Comparison of ENCODE assay signal across 26 mouse cellular contexts in genomic region chr4:131408644-131409043, GRCm38 (mm10).
DNase-seq lines count a peak whose midpoint lies in the region; ATAC-seq and TF ChIP-seq lines count a peak whose summit lies in the region.
"Had no signal": no experiment of that assay in that cellular context is flagged by ENCODE, and none has a peak within 500 bp of the region (broad histone marks: within the 10 kb centered on the region; RNA-seq: fewer than 3 reads in every experiment).

No protein-coding gene starts in this region.

- intact Hi-C loops in left cerebral cortex, postnatal 4 days (cut with DNase I) = no loop called here

- WGBS in kidney, embryonic 15.5 days = 45% methylated on average over 1 of the region's 1 CpGs
- WGBS in midbrain, postnatal 0 days = 93% methylated on average over 1 of the region's 1 CpGs

- H3K27me3 ChIP-seq in kidney, embryonic 15.5 days = no peaks in the 10 kb centered on the region; the same call in 1 of the 2 replicates
- H3K27me3 ChIP-seq in midbrain, postnatal 0 days (ENCODE audit: insufficient read depth, low read length) = no peaks in the 10 kb centered on the region
- H3K27me3 ChIP-seq: forebrain, embryonic 15.5 days; hindbrain, embryonic 15.5 days; Patski had no signal

- no peak overlapping the region for H3K9ac ChIP-seq in kidney, embryonic 15.5 days
- H3K9ac ChIP-seq in midbrain, postnatal 0 days (replicated peaks; ENCODE audit: low read length, poor library complexity, severe bottlenecking) = no peak overlapping the region
- H3K9ac ChIP-seq: embryonic facial prominence, embryonic 13.5 days; forebrain, embryonic 12.5 days; forebrain, embryonic 15.5 days; hindbrain, embryonic 12.5 days; hindbrain, embryonic 15.5 days had no signal

- peak overlapping the region; percentile 80 for H3K27ac ChIP-seq in kidney, embryonic 15.5 days
- H3K27ac ChIP-seq in midbrain, postnatal 0 days (ENCODE audit: low read depth, low read length) = no peak overlapping the region
- H3K27ac ChIP-seq: embryonic facial prominence, embryonic 10.5 days; embryonic facial prominence, embryonic 13.5 days; forebrain, embryonic 12.5 days; forebrain, embryonic 15.5 days; hindbrain, embryonic 12.5 days; hindbrain, embryonic 15.5 days had no signal

- TF ChIP-seq CTCF in midbrain, postnatal 0 days (IDR thresholded peaks at IDR 0.05) = no peak

- H3K4me2 ChIP-seq in kidney, embryonic 15.5 days = no peak overlapping the region
- H3K4me2 ChIP-seq in midbrain, postnatal 0 days (ENCODE audit: low read depth, low read length, poor library complexity, severe bottlenecking) = no peak overlapping the region
- H3K4me2 ChIP-seq: embryonic facial prominence, embryonic 13.5 days; forebrain, embryonic 12.5 days; forebrain, embryonic 15.5 days; heart, embryonic 11.5 days; hindbrain, embryonic 12.5 days; hindbrain, embryonic 15.5 days had no signal

- ATAC-seq in kidney, embryonic 15.5 days (replicated peaks; ENCODE audit: low FRiP score) = peak; percentile 73
- no peak for ATAC-seq in midbrain, postnatal 0 days (ENCODE audit: low FRiP score)
- ATAC-seq: forebrain, embryonic 15.5 days; Patski had no signal

- no peaks in the 10 kb centered on the region for H3K36me3 ChIP-seq in kidney, embryonic 15.5 days
- H3K36me3 ChIP-seq in midbrain, postnatal 0 days (ENCODE audit: insufficient read depth, low read length) = no peaks in the 10 kb centered on the region
- H3K36me3 ChIP-seq: embryonic facial prominence, embryonic 10.5 days; embryonic facial prominence, embryonic 13.5 days; forebrain, embryonic 12.5 days; forebrain, embryonic 15.5 days; G1E; hindbrain, embryonic 12.5 days; hindbrain, embryonic 15.5 days had no signal

- H3K9me3 ChIP-seq in kidney, embryonic 15.5 days (replicated peaks) = no peaks in the 10 kb centered on the region
- H3K9me3 ChIP-seq in midbrain, postnatal 0 days (ENCODE audit: low read length) = no peaks in the 10 kb centered on the region
- H3K9me3 ChIP-seq: embryonic facial prominence, embryonic 10.5 days; embryonic facial prominence, embryonic 13.5 days; forebrain, embryonic 12.5 days; forebrain, embryonic 15.5 days; G1E; hindbrain, embryonic 12.5 days; hindbrain, embryonic 15.5 days had no signal

- H3K4me3 ChIP-seq in kidney, embryonic 15.5 days (replicated peaks) = no peak overlapping the region
- no peak overlapping the region for H3K4me3 ChIP-seq in midbrain, postnatal 0 days (ENCODE audit: low read depth, low read length)
- H3K4me3 ChIP-seq: embryonic facial prominence, embryonic 10.5 days; embryonic facial prominence, embryonic 13.5 days; erythroblast, embryonic 14.5 days; forebrain, embryonic 12.5 days; forebrain, embryonic 15.5 days; hindbrain, embryonic 12.5 days; hindbrain, embryonic 15.5 days had no signal

- peaks cover 34% of the 10 kb centered on the region for H3K4me1 ChIP-seq in kidney, embryonic 15.5 days
- no peaks in the 10 kb centered on the region for H3K4me1 ChIP-seq in midbrain, postnatal 0 days (ENCODE audit: insufficient read depth, low read length)

- DNase-seq in kidney, adult 18-20 months = peak; percentile 18
- no peak for DNase-seq in kidney, postnatal 10 days
- DNase-seq in kidney, adult 8-10 months = peak; percentile 17 to 18
- peak; percentile 10 for DNase-seq in kidney, postnatal 14 days
- DNase-seq in midbrain, postnatal 0 days (ENCODE audit: low spot score) = no peak
- no peak for DNase-seq in left cerebral cortex, postnatal 4 days
- no peak for DNase-seq in spleen, postnatal 10 days (ENCODE audit: low spot score in 2 of 2)
- DNase-seq: adrenal gland, postnatal 10 days; adrenal gland, postnatal 36 days; B cell, adult 2 months; cerebellum, adult 18-20 months; cerebellum, postnatal 10 days; cerebellum, postnatal 36 days; embryo, embryonic 11 days; heart, adult 11 months had no signal

Comparison
In these comparisons a context has a peak if more than half of its experiments do, and no peak if none do; other contexts are left out.
1. DNase-seq: peak in kidney, adult 18-20 months (single experiment), kidney, adult 8-10 months (2 of 2) and kidney, postnatal 14 days (single experiment); none in kidney, postnatal 10 days (single experiment), midbrain, postnatal 0 days (single experiment), left cerebral cortex, postnatal 4 days (single experiment) and spleen, postnatal 10 days (0 of 2).